Mouse (Mus musculus) mouse embryonic stem cell (cell line): ENCODE measurements around the gene Banp.

Experiments
- in situ Hi-C, 2 experiments: fragments of 300-500 bp; cut with MboI; formaldehyde crosslinking; loops; 1 replicate in 1 of 2; 3 replicates in 1 of 2; pipeline ENCODE4 v1.14.3; 2019 to 2020; ENCODE audit warnings: low sequenced_read_pairs in 2 of 2, low pct_unique_long_range_greater_than_20kb in 1 of 2, mixed read lengths in 1 of 2; ENCODE audit not compliant: unreplicated experiment in 1 of 2

The Banp gene

GRCm38 (mm10) chr8:122025546-122025945 lies 76.0 kb downstream of the Banp start:
- in situ Hi-C loops: no loop called here

- in situ Hi-C loops: no loop called here
Observed at GRCm38 (mm10) chr8:122028116-122028515, 78.6 kb downstream of the Banp start.

GRCm38 (mm10) chr8:122030965-122031364 lies 81.4 kb downstream of the Banp start:
- in situ Hi-C loops: no loop called here

GRCm38 (mm10) chr8:122032741-122033140 lies 83.2 kb downstream of the Banp start:
- in situ Hi-C loops: no loop called here

GRCm38 (mm10) chr8:122035543-122035942 lies 86.0 kb downstream of the Banp start:
- in situ Hi-C loops: no loop called here

GRCm38 (mm10) chr8:122036325-122036724 lies 86.8 kb downstream of the Banp start:
- in situ Hi-C loops: no loop called here

GRCm38 (mm10) chr8:122037279-122037678 lies 87.7 kb downstream of the Banp start:
- in situ Hi-C loops: no loop called here

- in situ Hi-C loops: no loop called here
Observed at GRCm38 (mm10) chr8:122038076-122038475, 88.5 kb downstream of the Banp start.

GRCm38 (mm10) chr8:122039452-122039851 lies 89.9 kb downstream of the Banp start:
- in situ Hi-C loops: no loop called here

- in situ Hi-C loops: no loop called here
Observed at GRCm38 (mm10) chr8:122047206-122047870, 97.8 kb downstream of the Banp start.

GRCm38 (mm10) chr8:122049266-122049665 lies 99.7 kb downstream of the Banp start:
- in situ Hi-C loops: no loop called here

GRCm38 (mm10) chr8:122049923-122050322 lies 100.4 kb downstream of the Banp start:
- in situ Hi-C loops: no loop called here

- in situ Hi-C loops: no loop called here
Observed at GRCm38 (mm10) chr8:122050620-122051019, 101.1 kb downstream of the Banp start.

GRCm38 (mm10) chr8:122055321-122055720 lies 105.8 kb downstream of the Banp start:
- in situ Hi-C loops: no loop called here

GRCm38 (mm10) chr8:122056113-122056512 lies 106.6 kb downstream of the Banp start:
- in situ Hi-C loops: no loop called here

GRCm38 (mm10) chr8:122056882-122057281 lies 107.3 kb downstream of the Banp start:
- in situ Hi-C loops: no loop called here

GRCm38 (mm10) chr8:122058510-122058909 lies 109.0 kb downstream of the Banp start:
- in situ Hi-C loops: no loop called here

- in situ Hi-C loops: no loop called here
Observed at GRCm38 (mm10) chr8:122058951-122059350, 109.4 kb downstream of the Banp start.

- in situ Hi-C loops: no loop called here
Observed at GRCm38 (mm10) chr8:122062508-122063223, 113.1 kb downstream of the Banp start.

GRCm38 (mm10) chr8:122064353-122064752 lies 114.8 kb downstream of the Banp start:
- in situ Hi-C loops: no loop called here
